Mouse (Mus musculus): Measurements from ENCODE around the gene Ppm1e. TPM values are rescaled to one million over a fixed set of nuclear protein-coding genes. Genes with fewer than 3 reads are reported as not detected.

The Ppm1e gene
- polyA plus RNA-seq, 1 experiment from 2014 or later = 20.3 TPM

GRCm38 (mm10) chr11:87357317-87358300, 1.2 kb downstream of the Ppm1e start:
- ATAC-seq = peak; percentile 25
- Histone ChIP-seq H3K36me3 (peaks cover 5% of the 10 kb centered on the region; the same call in 1 of the 2 replicates), H3K27ac (peak overlapping the region; percentile 93), H3K27me3 (no peaks in the 10 kb centered on the region), H3K4me1 (replicated peaks) (peaks cover 16% of the 10 kb centered on the region), H3K9me3 (no peaks in the 10 kb centered on the region), H3K9ac (replicated peaks) (peak overlapping the region; percentile 95), H3K4me3 (replicated peaks) (peak overlapping the region; percentile 92), H3K4me2 (replicated peaks) (peak overlapping the region; percentile 72)
- WGBS = 3% methylated on average over 31 of the region's 31 CpGs

- no peak for ATAC-seq
- Histone ChIP-seq H3K4me3 (replicated peaks) (no peak overlapping the region), H3K27ac (no peak overlapping the region), H3K27me3 (no peaks in the 10 kb centered on the region), H3K4me2 (replicated peaks) (no peak overlapping the region), H3K9me3 (no peaks in the 10 kb centered on the region), H3K36me3 (peaks cover 15% of the 10 kb centered on the region), H3K9ac (replicated peaks) (no peak overlapping the region), H3K4me1 (replicated peaks) (peaks cover 16% of the 10 kb centered on the region)
- WGBS = 100% methylated on average over 1 of the region's 1 CpGs
Measured at GRCm38 (mm10) chr11:87354861-87355260, 4.0 kb downstream of the Ppm1e start.

DNA sequence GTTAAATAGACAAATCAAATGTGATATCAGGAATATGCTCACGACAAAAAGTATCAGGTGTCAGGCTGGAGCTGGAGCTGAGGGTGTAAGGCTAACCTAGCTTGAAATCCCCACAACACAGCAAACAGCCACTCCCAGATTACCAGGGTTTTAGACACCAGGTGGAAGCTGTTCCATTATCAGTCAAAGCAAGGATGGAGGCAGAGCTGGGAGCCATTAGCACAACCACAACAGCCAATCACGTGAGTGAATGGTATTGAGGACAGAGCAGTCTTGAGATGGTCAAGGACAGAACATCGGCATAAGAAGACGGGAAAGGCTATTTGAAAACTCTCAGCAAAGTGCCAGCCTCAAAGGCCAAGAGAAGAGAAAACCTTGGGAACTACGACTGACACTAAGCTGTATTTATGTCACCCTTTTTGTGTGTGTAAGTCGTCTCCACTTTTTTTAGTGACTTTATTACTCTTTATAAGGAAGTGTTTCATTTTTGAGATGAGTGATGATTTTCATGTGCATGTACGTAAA, 5.1 kb downstream of the Ppm1e start:
- no peak for ATAC-seq
- Histone ChIP-seq H3K4me2 (replicated peaks) (no peak overlapping the region), H3K4me1 (replicated peaks) (peaks cover 10% of the 10 kb centered on the region), H3K27me3 (no peaks in the 10 kb centered on the region), H3K36me3 (peaks cover 15% of the 10 kb centered on the region), H3K9ac (replicated peaks) (no peak overlapping the region), H3K4me3 (replicated peaks) (no peak overlapping the region), H3K9me3 (no peaks in the 10 kb centered on the region), H3K27ac (no peak overlapping the region)
- 85% methylated on average over 7 of the region's 7 CpGs for WGBS

GRCm38 (mm10) chr11:87326381-87326780, 32.4 kb downstream of the Ppm1e start:
- Histone ChIP-seq H3K9me3 (no peaks in the 10 kb centered on the region), H3K4me1 (replicated peaks) (no peaks in the 10 kb centered on the region), H3K9ac (replicated peaks) (no peak overlapping the region), H3K4me2 (replicated peaks) (no peak overlapping the region), H3K36me3 (peaks cover 9% of the 10 kb centered on the region; the same call in 1 of the 2 replicates), H3K27me3 (no peaks in the 10 kb centered on the region), H3K27ac (no peak overlapping the region), H3K4me3 (replicated peaks) (no peak overlapping the region)
- 90% methylated on average over 3 of the region's 3 CpGs for WGBS
- no peak for ATAC-seq

GRCm38 (mm10) chr11:87322558-87322957, 36.3 kb downstream of the Ppm1e start:
- no peaks in the 10 kb centered on the region for H3K9me3 ChIP-seq
- no peak overlapping the region for H3K4me3 ChIP-seq (replicated peaks)
- no peak overlapping the region for H3K4me2 ChIP-seq (replicated peaks)
- H3K9ac ChIP-seq (replicated peaks) = no peak overlapping the region
- H3K36me3 ChIP-seq = no peaks in the 10 kb centered on the region
- WGBS = 74% methylated on average over 8 of the region's 8 CpGs
- no peaks in the 10 kb centered on the region for H3K4me1 ChIP-seq (replicated peaks)
- no peak for ATAC-seq
- no peak overlapping the region for H3K27ac ChIP-seq
- H3K27me3 ChIP-seq = no peaks in the 10 kb centered on the region

GRCm38 (mm10) chr11:87320007-87320406, 38.8 kb downstream of the Ppm1e start:
- Histone ChIP-seq H3K9me3 (no peaks in the 10 kb centered on the region), H3K4me3 (replicated peaks) (no peak overlapping the region), H3K4me2 (replicated peaks) (no peak overlapping the region), H3K36me3 (no peaks in the 10 kb centered on the region), H3K27ac (no peak overlapping the region), H3K4me1 (replicated peaks) (no peaks in the 10 kb centered on the region), H3K9ac (replicated peaks) (no peak overlapping the region), H3K27me3 (no peaks in the 10 kb centered on the region)
- ATAC-seq = no peak
- 90% methylated on average over 5 of the region's 5 CpGs for WGBS

DNA sequence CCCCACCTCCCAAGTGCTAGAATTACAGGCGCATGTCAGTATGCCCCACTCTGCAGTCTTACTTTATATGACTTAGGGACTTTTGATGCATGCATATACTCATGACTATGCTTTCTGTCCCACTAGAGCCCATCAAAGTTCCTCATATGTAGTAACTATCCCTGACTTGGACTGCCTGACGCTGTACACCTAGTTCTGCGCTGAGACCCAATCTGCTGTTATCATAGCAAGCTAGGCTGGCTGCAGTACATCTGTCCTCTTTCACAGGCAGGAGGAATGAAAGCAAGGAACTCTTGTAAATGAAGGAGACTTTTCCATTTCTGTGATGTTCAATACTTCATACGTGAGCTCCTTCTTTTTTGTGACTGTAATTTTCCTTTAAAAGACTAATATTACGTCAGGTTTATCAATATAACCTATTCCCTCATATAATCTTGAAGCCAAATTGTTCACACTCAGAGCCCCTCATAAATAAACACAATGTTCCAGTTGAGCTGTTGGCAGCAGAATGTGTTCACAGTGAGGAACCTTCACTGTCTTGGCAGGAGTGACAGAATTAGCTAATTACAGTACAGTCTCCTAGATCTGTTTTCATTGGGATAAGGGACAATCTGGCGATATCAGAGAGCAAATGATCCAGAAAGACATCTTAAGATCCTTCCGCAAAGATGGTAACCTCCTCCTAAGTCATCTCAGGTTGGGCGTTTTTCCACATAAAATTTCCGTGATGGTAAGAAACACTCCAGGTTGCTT, 39.7 kb downstream of the Ppm1e start:
- H3K27me3 ChIP-seq = no peaks in the 10 kb centered on the region
- no peak overlapping the region for H3K4me3 ChIP-seq (replicated peaks)
- 91% methylated on average over 9 of the region's 9 CpGs for WGBS
- no peak overlapping the region for H3K4me2 ChIP-seq (replicated peaks)
- H3K9ac ChIP-seq (replicated peaks) = no peak overlapping the region
- H3K27ac ChIP-seq = no peak overlapping the region
- ATAC-seq = no peak
- no peaks in the 10 kb centered on the region for H3K9me3 ChIP-seq
- H3K4me1 ChIP-seq (replicated peaks) = no peaks in the 10 kb centered on the region
- H3K36me3 ChIP-seq = no peaks in the 10 kb centered on the region

- H3K9me3 ChIP-seq = no peaks in the 10 kb centered on the region
- no peak overlapping the region for H3K9ac ChIP-seq (replicated peaks)
- H3K36me3 ChIP-seq = no peaks in the 10 kb centered on the region
- ATAC-seq = no peak
- H3K4me3 ChIP-seq (replicated peaks) = no peak overlapping the region
- H3K27ac ChIP-seq = no peak overlapping the region
- no peaks in the 10 kb centered on the region for H3K27me3 ChIP-seq
- 74% methylated on average over 3 of the region's 3 CpGs for WGBS
- H3K4me1 ChIP-seq (replicated peaks) = 0 out of 2 replicates have a peak, but pooled peaks cover 5% of the 10 kb centered on the region
- H3K4me2 ChIP-seq (replicated peaks) = no peak overlapping the region
Measured at GRCm38 (mm10) chr11:87313533-87313932, 45.3 kb downstream of the Ppm1e start.

GRCm38 (mm10) chr11:87310309-87310708, 48.5 kb downstream of the Ppm1e start:
- 90% methylated on average over 2 of the region's 2 CpGs for WGBS
- Histone ChIP-seq H3K4me1 (replicated peaks) (0 out of 2 replicates have a peak, but pooled peaks cover 5% of the 10 kb centered on the region), H3K9me3 (no peaks in the 10 kb centered on the region), H3K27me3 (no peaks in the 10 kb centered on the region), H3K27ac (no peak overlapping the region), H3K4me3 (replicated peaks) (no peak overlapping the region), H3K9ac (replicated peaks) (no peak overlapping the region), H3K4me2 (replicated peaks) (no peak overlapping the region), H3K36me3 (no peaks in the 10 kb centered on the region)
- ATAC-seq = no peak

- Histone ChIP-seq H3K27me3 (no peaks in the 10 kb centered on the region), H3K9me3 (no peaks in the 10 kb centered on the region), H3K4me1 (replicated peaks) (0 out of 2 replicates have a peak, but pooled peaks cover 5% of the 10 kb centered on the region), H3K36me3 (no peaks in the 10 kb centered on the region), H3K27ac (no peak overlapping the region), H3K9ac (replicated peaks) (no peak overlapping the region), H3K4me3 (replicated peaks) (no peak overlapping the region), H3K4me2 (replicated peaks) (no peak overlapping the region)
- 78% methylated on average over 8 of the region's 8 CpGs for WGBS
- no peak for ATAC-seq
Measured at GRCm38 (mm10) chr11:87309329-87310074, 49.3 kb downstream of the Ppm1e start.

- H3K27me3 ChIP-seq = no peaks in the 10 kb centered on the region
- WGBS = 76% methylated on average over 5 of the region's 5 CpGs
- no peak overlapping the region for H3K27ac ChIP-seq
- ATAC-seq = no peak
- no peak overlapping the region for H3K4me3 ChIP-seq (replicated peaks)
- no peak overlapping the region for H3K9ac ChIP-seq (replicated peaks)
- H3K9me3 ChIP-seq = no peaks in the 10 kb centered on the region
- no peak overlapping the region for H3K4me2 ChIP-seq (replicated peaks)
- 0 out of 2 replicates have a peak, but pooled peaks cover 4% of the 10 kb centered on the region for H3K4me1 ChIP-seq (replicated peaks)
- no peaks in the 10 kb centered on the region for H3K36me3 ChIP-seq
Measured at GRCm38 (mm10) chr11:87299066-87299465, 59.8 kb downstream of the Ppm1e start.
